8 mouse cellular contexts compared by ENCODE assay signal in genomic region chr8:87063588-87063987, GRCm38 (mm10).
"Had no signal": no experiment of that assay in that cellular context is flagged by ENCODE, and none has a peak within 500 bp of the region (broad histone marks: within the 10 kb centered on the region; RNA-seq: fewer than 3 reads in every experiment).

No protein-coding gene starts in this region.

- H3K9ac ChIP-seq: limb, embryonic 13.5 days; liver, embryonic 14.5 days had no signal

- H3K27me3 ChIP-seq: limb, embryonic 13.5 days had no signal

- H3K4me3 ChIP-seq: limb, embryonic 13.5 days had no signal

- H3K27ac ChIP-seq: kidney, postnatal 0 days; limb, embryonic 13.5 days; liver, embryonic 14.5 days had no signal

- H3K4me2 ChIP-seq: limb, embryonic 13.5 days had no signal

- H3K36me3 ChIP-seq: limb, embryonic 13.5 days had no signal

- DNase-seq: kidney, adult 11 months; kidney, adult 9 months; lung, adult 18-20 months; right cerebral cortex, postnatal 14 days; thymus, postnatal 36 days had no signal
